Mouse (Mus musculus) adipocyte (in vitro differentiated cells): ENCODE data around the gene Gdf7.

Experiments
- DNase-seq: peaks from one replicate; pipeline ENCODE4 v3.0.0-alpha.2; 2016; ENCODE audit warnings: low spot score

The Gdf7 gene

GRCm38 (mm10) chr12:8301841-8302431, at the start of gene Gdf7:
TSS of gene Gdf7 (minus strand) at chr12:8301954.
- DNase-seq, result no peak

- DNase-seq, result peak; percentile 15
Measured at GRCm38 (mm10) chr12:8351025-8351903, 49.5 kb upstream of the Gdf7 start.

GRCm38 (mm10) chr12:8348733-8349513, 47.2 kb upstream of the Gdf7 start:
- DNase-seq, result no peak

GRCm38 (mm10) chr12:8347746-8348462, 46.1 kb upstream of the Gdf7 start:
- no peak for DNase-seq

GRCm38 (mm10) chr12:8345539-8345938, 43.8 kb upstream of the Gdf7 start:
- DNase-seq, result no peak

- no peak for DNase-seq
Measured at GRCm38 (mm10) chr12:8344897-8345296, 43.1 kb upstream of the Gdf7 start.

GRCm38 (mm10) chr12:8343381-8343780, 41.6 kb upstream of the Gdf7 start:
- DNase-seq, result no peak

GRCm38 (mm10) chr12:8341008-8341407, 39.3 kb upstream of the Gdf7 start:
- no peak for DNase-seq

- no peak for DNase-seq
Measured at GRCm38 (mm10) chr12:8339591-8340319, 38.0 kb upstream of the Gdf7 start.

- DNase-seq, result no peak
Measured at GRCm38 (mm10) chr12:8338918-8339317, 37.2 kb upstream of the Gdf7 start.

GRCm38 (mm10) chr12:8338491-8338890, 36.7 kb upstream of the Gdf7 start:
- no peak for DNase-seq

- DNase-seq, result no peak
Measured at GRCm38 (mm10) chr12:8337286-8338060, 35.7 kb upstream of the Gdf7 start.

- no peak for DNase-seq
Measured at GRCm38 (mm10) chr12:8336601-8337285, 35.0 kb upstream of the Gdf7 start.

- DNase-seq, result no peak
Measured at GRCm38 (mm10) chr12:8335503-8335902, 33.7 kb upstream of the Gdf7 start.

- DNase-seq, result peak; percentile 89
Measured at GRCm38 (mm10) chr12:8334261-8334660, 32.5 kb upstream of the Gdf7 start.

GRCm38 (mm10) chr12:8333617-8334016, 31.9 kb upstream of the Gdf7 start:
- no peak for DNase-seq

- no peak for DNase-seq
Measured at GRCm38 (mm10) chr12:8332174-8332542, 30.4 kb upstream of the Gdf7 start.

- DNase-seq, result no peak
Measured at GRCm38 (mm10) chr12:8331489-8332173, 29.9 kb upstream of the Gdf7 start.

- peak; percentile 16 for DNase-seq
Measured at GRCm38 (mm10) chr12:8329236-8329635, 27.5 kb upstream of the Gdf7 start.
